15 mouse cellular contexts compared by ENCODE assay signal in genomic region chr9:16139300-16139699, GRCm38 (mm10).
"Had no signal": no experiment of that assay in that cellular context is flagged by ENCODE, and none has a peak within 500 bp of the region (broad histone marks: within the 10 kb centered on the region; RNA-seq: fewer than 3 reads in every experiment).

No protein-coding gene starts in this region.

- ATAC-seq: intestine, postnatal 0 days; liver, postnatal 0 days; lung, postnatal 0 days; midbrain, embryonic 16.5 days had no signal

- H3K4me3 ChIP-seq: left cerebral cortex, adult 2 months; myocyte had no signal

- H3K9ac ChIP-seq: liver, embryonic 14.5 days; liver, postnatal 0 days; lung, embryonic 14.5 days had no signal

- H3K27ac ChIP-seq: left cerebral cortex, adult 2 months; liver, embryonic 14.5 days; macrophage had no signal

- H3K4me2 ChIP-seq: lung, embryonic 14.5 days had no signal

- DNase-seq: kidney, adult 8-10 months; kidney, postnatal 10 days; layer of hippocampus, postnatal 36 days; liver, postnatal 0 days; lung, embryonic 14.5 days; thymus, adult 2 months; thymus, postnatal 14 days; thymus, postnatal 4 days had no signal
